Comparison of ENCODE assay signal across 11 mouse cellular contexts in genomic region chr16:49335916-49336315, GRCm38 (mm10).
DNase-seq lines count a peak whose midpoint lies in the region; ATAC-seq lines count a peak whose summit lies in the region.
"Had no signal": no experiment of that assay in that cellular context is flagged by ENCODE, and none has a peak within 500 bp of the region (broad histone marks: within the 10 kb centered on the region; RNA-seq: fewer than 3 reads in every experiment).

No protein-coding gene starts in this region.

- H3K4me3 ChIP-seq in forebrain, embryonic 13.5 days, result no peak overlapping the region
- no peak overlapping the region for H3K4me3 ChIP-seq in forebrain, embryonic 11.5 days (ENCODE audit: low read depth, low read length)
- H3K4me3 ChIP-seq: liver, embryonic 13.5 days had no signal

- H3K27ac ChIP-seq in forebrain, embryonic 13.5 days, result no peak overlapping the region
- no peak overlapping the region for H3K27ac ChIP-seq in forebrain, embryonic 11.5 days (ENCODE audit: low read depth, low read length)
- H3K27ac ChIP-seq: liver, embryonic 13.5 days had no signal

- H3K9ac ChIP-seq in forebrain, embryonic 13.5 days, result no peak overlapping the region
- H3K9ac ChIP-seq in forebrain, embryonic 11.5 days (ENCODE audit: low read length), result no peak overlapping the region
- H3K9ac ChIP-seq: liver, embryonic 13.5 days had no signal

- no peaks in the 10 kb centered on the region for H3K9me3 ChIP-seq in forebrain, embryonic 13.5 days (replicated peaks)
- H3K9me3 ChIP-seq in forebrain, embryonic 11.5 days (ENCODE audit: control insufficient read depth, low read length), result no peaks in the 10 kb centered on the region
- H3K9me3 ChIP-seq: liver, embryonic 13.5 days had no signal

- peaks cover 11% of the 10 kb centered on the region; the same call in 1 of the 2 replicates for H3K4me1 ChIP-seq in forebrain, embryonic 13.5 days
- no peaks in the 10 kb centered on the region for H3K4me1 ChIP-seq in forebrain, embryonic 11.5 days (replicated peaks; ENCODE audit: control insufficient read depth, insufficient read depth, low read length)
- H3K4me1 ChIP-seq: liver, embryonic 13.5 days had no signal

- no peak overlapping the region for H3K4me2 ChIP-seq in forebrain, embryonic 13.5 days
- H3K4me2 ChIP-seq in forebrain, embryonic 11.5 days (ENCODE audit: low read depth, low read length, severe bottlenecking), result no peak overlapping the region
- H3K4me2 ChIP-seq: liver, embryonic 13.5 days had no signal

- no peaks in the 10 kb centered on the region for H3K36me3 ChIP-seq in forebrain, embryonic 13.5 days (ENCODE audit: poor library complexity, severe bottlenecking)
- no peaks in the 10 kb centered on the region for H3K36me3 ChIP-seq in forebrain, embryonic 11.5 days (ENCODE audit: control insufficient read depth, insufficient read depth, low read length)
- H3K36me3 ChIP-seq: liver, embryonic 13.5 days had no signal

- WGBS in forebrain, embryonic 13.5 days, result 58% methylated on average over 2 of the region's 2 CpGs
- WGBS in forebrain, embryonic 11.5 days, result 61% methylated on average over 2 of the region's 2 CpGs

- peak; percentile 94 for ATAC-seq in forebrain, embryonic 13.5 days
- ATAC-seq in forebrain, embryonic 11.5 days (replicated peaks; ENCODE audit: low FRiP score), result no peak
- no peak for ATAC-seq in erythroid progenitor cell, adult 5-6 weeks (replicated peaks; ENCODE audit: low FRiP score, poor library complexity, severe bottlenecking)

- no peaks in the 10 kb centered on the region for H3K27me3 ChIP-seq in forebrain, embryonic 13.5 days
- H3K27me3 ChIP-seq in forebrain, embryonic 11.5 days (ENCODE audit: control insufficient read depth, insufficient read depth, low read length), result no peaks in the 10 kb centered on the region
- H3K27me3 ChIP-seq: liver, embryonic 13.5 days had no signal

- DNase-seq in forebrain, embryonic 11.5 days (ENCODE audit: low spot score), result no peak
- DNase-seq in retina, postnatal 1 day, result peak; percentile 51
- DNase-seq in retina, embryonic 14.5 days (ENCODE audit: low spot score), result no peak
- DNase-seq in layer of hippocampus, postnatal 36 days, result peak; percentile 31 to 37
- DNase-seq in telencephalon, adult 2 months (ENCODE audit: low read depth, low spot score), result peak; percentile 32
- DNase-seq in adipocyte (ENCODE audit: low spot score), result no peak
- DNase-seq: heart, postnatal 36 days; liver, embryonic 13.5 days; thymus, postnatal 36 days had no signal

Comparison
In these comparisons a context has a peak if more than half of its experiments do, and no peak if none do; other contexts are left out.
1. DNase-seq: peak in retina, postnatal 1 day (single experiment), layer of hippocampus, postnatal 36 days (2 of 2) and telencephalon, adult 2 months (single experiment); none in forebrain, embryonic 11.5 days (single experiment), retina, embryonic 14.5 days (single experiment) and adipocyte (single experiment).